Mouse (Mus musculus) olfactory bulb, adult 2 months (tissue): Measurements from ENCODE around the gene Ergic1. TPM values are rescaled to one million over a fixed set of nuclear protein-coding genes. Genes with fewer than 3 reads are reported as not detected.
A peak's percentile ranks its signal among the peaks of the same experiment; 100 is the strongest.

Experiments
- H3K27ac ChIP-seq: fragments of 200-500 bp; 2 replicates; pipeline ENCODE4 v1.5.1; 2012; ENCODE audit warnings: low read depth, low read length; ENCODE audit not compliant: insufficient read depth
- H3K4me1 ChIP-seq: fragments of 200-500 bp; 2 replicates; pipeline ENCODE4 v1.6.1; 2012; ENCODE audit warnings: low read length; ENCODE audit not compliant: control insufficient read depth, insufficient read depth
- H3K4me3 ChIP-seq: fragments of 200-500 bp; 2 replicates; pipeline ENCODE4 v1.5.1; 2012; ENCODE audit warnings: mild to moderate bottlenecking, low read depth, low read length, moderate library complexity; ENCODE audit not compliant: insufficient read depth
- CTCF ChIP-seq: fragments of 200-500 bp; IDR thresholded peaks from 2 replicates; pipeline ENCODE4 v1.5.1; 2012; ENCODE audit warnings: low read depth, mild to moderate bottlenecking, low read length, moderate library complexity; ENCODE audit not compliant: insufficient read depth
- POLR2A ChIP-seq: fragments of 200-500 bp; IDR thresholded peaks from 2 replicates; pipeline ENCODE4 v1.6.1; 2012; ENCODE audit warnings: mild to moderate bottlenecking, low read depth, low read length, moderate library complexity; ENCODE audit not compliant: insufficient read depth
- WGBS: fragments of 180-500 bp; shearing (Covaris S2); methylation state at CpG from one replicate; pipeline ENCODE4 v1.1.7; 2018; 5-methylcytosine and 5-hydroxymethylcytosine counted together
- polyA plus RNA-seq: library from polyadenylated mRNA; stranded (reverse); fragments of >200 nt; gene quantifications from 2 replicates; pipeline ENCODE4 v1.2.4, GENCODE M21; 2012; ENCODE audit warnings: low replicate concordance; ENCODE audit not compliant: missing spikeins, insufficient read depth, insufficient read length

The Ergic1 gene
- polyA plus RNA-seq, 1 experiment, result not detected

DNA sequence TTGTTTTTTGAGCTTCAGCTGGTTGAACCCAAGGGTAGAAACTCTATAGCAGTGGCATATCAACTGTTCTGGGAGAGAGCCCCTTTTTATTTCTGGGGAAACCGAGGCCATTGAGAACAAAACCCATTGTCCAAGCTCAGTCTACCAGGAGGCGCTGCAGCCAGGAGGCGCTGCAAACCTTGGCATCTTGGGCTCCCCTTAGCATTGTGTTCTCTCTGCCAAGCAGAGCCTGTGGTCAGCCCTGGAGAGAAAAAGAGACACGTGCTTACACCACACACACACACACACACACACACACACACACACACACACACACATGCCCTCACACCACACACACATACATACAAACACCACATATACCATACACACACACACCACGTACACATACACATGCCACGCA lies 59.0 kb downstream of the Ergic1 start:
- WGBS, result 69% methylated on average over 6 of the region's 6 CpGs
- H3K4me3 ChIP-seq, result no peak overlapping the region
- TF ChIP-seq CTCF, result no peak
- no peak for TF ChIP-seq POLR2A
- no peak overlapping the region for H3K27ac ChIP-seq
- peaks cover 24% of the 10 kb centered on the region for H3K4me1 ChIP-seq

DNA sequence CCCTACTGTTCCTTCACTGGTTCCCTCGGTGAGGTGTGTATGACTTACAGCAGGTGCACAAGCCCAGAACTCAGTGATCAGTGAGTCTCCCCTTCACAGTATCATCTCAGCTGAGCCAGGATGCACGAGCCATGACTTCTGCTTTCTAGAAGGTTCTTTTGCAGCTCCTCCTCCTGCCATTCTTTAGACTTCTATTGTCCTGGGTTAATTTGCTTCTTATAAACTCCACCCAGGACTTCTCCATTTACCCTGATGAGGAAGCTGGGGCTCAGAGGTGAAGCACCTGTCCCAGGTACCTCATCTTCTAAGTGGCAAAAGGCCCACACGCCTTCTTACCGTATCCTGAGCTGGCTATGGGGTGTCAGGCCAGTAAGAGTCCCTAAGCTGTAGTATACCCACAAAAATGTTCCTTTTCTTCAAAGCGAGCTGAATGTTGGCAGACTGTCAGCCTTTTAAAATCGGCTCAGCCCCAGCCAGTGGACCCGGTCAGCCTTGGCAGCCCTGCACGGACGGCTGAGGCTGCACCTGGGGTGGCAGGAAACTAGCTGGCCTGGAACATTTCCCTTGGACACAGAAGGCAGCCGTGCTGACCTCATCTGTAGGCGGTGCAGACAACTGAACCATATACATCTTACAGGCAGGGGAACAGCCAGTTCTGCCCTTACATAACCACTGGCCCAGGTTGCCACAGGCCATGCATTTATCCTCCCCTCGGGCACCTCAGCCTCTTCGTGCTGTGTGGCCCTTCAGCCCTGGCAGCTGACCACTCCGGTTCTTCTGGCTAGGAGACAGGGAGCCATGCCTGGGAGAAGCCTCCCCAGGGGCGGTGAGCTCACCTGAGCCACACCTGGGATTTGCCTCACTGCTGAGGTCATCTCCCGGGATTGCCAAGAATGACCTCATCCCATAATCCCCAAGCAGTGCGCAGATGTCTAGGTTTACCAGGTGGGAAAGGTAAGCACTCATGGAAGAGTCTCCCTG lies 59.8 kb downstream of the Ergic1 start:
- 46% methylated on average over 17 of the region's 17 CpGs for WGBS
- H3K4me1 ChIP-seq, result peaks cover 24% of the 10 kb centered on the region
- TF ChIP-seq CTCF, result no peak
- TF ChIP-seq POLR2A, result no peak
- H3K27ac ChIP-seq, result peak overlapping the region; percentile 60
- H3K4me3 ChIP-seq, result no peak overlapping the region

DNA sequence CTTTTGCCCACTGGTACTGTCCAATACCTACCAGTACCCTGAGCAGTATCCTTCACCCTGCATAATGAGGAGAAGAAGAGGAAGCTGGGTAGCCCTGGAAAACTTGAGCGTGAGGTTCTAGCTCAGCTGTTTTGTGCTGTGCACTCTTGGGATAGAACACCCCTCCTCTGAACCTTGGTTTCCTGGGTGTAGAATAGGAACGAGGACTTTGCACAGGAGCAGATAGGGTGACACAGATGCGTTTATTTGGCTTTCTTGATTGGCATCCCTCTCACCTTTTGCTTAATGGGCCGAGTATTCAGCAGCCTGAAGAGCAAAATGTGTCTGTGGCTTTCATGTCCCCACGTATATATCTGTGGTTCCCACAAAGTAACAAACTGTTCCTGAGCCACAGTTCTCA lies 60.6 kb downstream of the Ergic1 start:
- H3K4me3 ChIP-seq, result no peak overlapping the region
- no peak for TF ChIP-seq POLR2A
- TF ChIP-seq CTCF, result no peak
- 92% methylated on average over 5 of the region's 5 CpGs for WGBS

GRCm38 (mm10) chr17:26623991-26624390 lies 62.7 kb downstream of the Ergic1 start:
- H3K4me3 ChIP-seq, result no peak overlapping the region
- no peak overlapping the region for H3K27ac ChIP-seq
- peaks cover 25% of the 10 kb centered on the region for H3K4me1 ChIP-seq
- 95% methylated on average over 6 of the region's 6 CpGs for WGBS
- TF ChIP-seq POLR2A (no peak), CTCF (no peak)

More for the DNA sequence above, 60.6 kb downstream of the Ergic1 start:
- H3K4me1 ChIP-seq, result peaks cover 24% of the 10 kb centered on the region
- no peak overlapping the region for H3K27ac ChIP-seq

DNA sequence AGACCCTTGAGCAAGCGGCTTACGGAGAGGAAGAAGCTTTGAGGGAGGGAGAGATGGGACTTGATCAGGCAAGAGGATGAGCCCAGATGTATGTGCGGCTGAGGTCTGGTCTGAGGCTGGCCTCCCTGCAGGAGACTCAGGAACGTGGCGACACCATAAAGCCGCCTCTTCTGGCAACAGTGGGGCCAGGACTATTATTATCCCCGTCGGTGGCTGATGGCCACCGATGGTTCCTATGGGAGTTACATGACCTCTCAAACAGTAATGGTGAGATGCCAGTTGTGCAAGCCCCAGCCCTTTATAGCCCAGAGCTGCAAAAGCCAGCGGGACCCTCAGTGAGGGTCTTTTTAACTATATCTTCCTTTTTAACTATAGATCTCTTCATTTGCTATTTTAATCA lies 63.7 kb downstream of the Ergic1 start:
- peaks cover 28% of the 10 kb centered on the region for H3K4me1 ChIP-seq
- H3K27ac ChIP-seq, result no peak overlapping the region
- H3K4me3 ChIP-seq, result no peak overlapping the region
- no peak for TF ChIP-seq POLR2A
- TF ChIP-seq CTCF, result no peak
- WGBS, result 77% methylated on average over 10 of the region's 10 CpGs

DNA sequence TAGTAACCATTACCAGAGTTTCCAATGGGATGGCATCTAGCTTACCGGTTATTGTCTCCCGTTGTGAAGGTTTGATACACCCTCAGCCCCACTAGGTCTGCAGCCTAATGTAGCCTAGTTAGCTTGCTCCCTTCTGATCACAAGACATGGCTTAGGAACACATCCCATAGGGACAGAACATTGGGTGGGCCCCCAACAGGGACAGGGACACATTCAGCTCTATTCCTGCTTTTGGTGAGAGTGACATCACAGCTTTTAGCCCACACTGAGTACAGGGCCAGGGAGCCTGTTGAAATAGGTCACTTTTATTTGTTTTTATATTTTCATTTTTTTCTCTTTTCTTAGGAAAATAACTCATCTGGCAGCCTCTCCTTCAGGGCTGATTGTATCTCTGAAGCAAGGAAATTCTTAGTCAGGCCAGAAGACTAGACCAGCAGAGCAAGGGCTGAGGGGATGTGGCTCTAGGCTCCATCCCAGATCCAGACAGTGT lies 64.3 kb downstream of the Ergic1 start:
- TF ChIP-seq POLR2A (no peak), CTCF (no peak)
- 85% methylated on average over 2 of the region's 2 CpGs for WGBS
- no peak overlapping the region for H3K27ac ChIP-seq

DNA sequence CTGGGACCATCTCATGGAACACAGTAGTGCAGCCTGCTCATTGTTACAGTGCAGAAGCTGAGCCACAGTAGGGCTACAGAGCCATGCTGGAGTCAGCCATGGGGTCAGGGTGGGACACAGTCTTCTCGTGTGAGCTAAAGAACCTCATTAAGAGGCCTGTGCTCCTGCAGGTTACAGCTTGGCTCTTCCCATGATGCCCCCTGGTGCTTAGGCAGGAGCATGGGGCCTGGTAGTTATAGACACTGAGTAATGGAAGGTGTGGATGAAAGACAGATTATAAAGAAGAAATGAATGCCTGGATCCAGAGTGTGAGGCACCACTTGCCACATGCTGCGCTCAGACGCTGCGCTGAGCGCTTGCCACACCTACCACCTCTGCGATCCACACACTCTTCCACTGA lies 67.2 kb downstream of the Ergic1 start:
- TF ChIP-seq CTCF (no peak), POLR2A (no peak)
- Histone ChIP-seq H3K27ac (0 out of 2 replicates have a peak overlapping the region, but pooled peaks have one; percentile 33), H3K4me1 (peaks cover 38% of the 10 kb centered on the region), H3K4me3 (no peak overlapping the region)
- 80% methylated on average over 6 of the region's 6 CpGs for WGBS

More for the DNA sequence above, 64.3 kb downstream of the Ergic1 start:
- peaks cover 24% of the 10 kb centered on the region for H3K4me1 ChIP-seq
- H3K4me3 ChIP-seq, result no peak overlapping the region

DNA sequence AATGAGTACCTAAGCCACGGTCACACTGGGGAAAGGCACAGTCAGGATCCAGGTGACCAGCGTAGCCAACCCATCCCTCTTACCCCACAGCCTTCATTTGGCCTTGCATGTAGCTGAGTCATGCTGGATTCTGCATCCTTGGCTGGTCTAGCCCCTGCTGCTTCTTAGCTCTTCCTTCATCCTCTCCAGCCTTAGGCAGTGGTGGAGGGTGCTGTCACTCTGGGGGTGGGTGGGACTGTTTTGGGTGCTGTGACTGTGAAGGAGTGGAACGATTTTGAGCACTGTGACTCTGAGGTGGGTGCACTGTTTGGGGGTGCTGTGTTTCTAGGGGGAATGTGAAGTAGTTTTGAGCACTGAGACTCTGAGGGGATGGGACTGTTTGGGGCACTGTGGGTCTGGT lies 67.6 kb downstream of the Ergic1 start:
- 72% methylated on average over 3 of the region's 3 CpGs for WGBS
- 0 out of 2 replicates have a peak overlapping the region, but pooled peaks have one; percentile 33 for H3K27ac ChIP-seq
- TF ChIP-seq POLR2A, result no peak
- no peak for TF ChIP-seq CTCF
- peaks cover 41% of the 10 kb centered on the region for H3K4me1 ChIP-seq
- no peak overlapping the region for H3K4me3 ChIP-seq

DNA sequence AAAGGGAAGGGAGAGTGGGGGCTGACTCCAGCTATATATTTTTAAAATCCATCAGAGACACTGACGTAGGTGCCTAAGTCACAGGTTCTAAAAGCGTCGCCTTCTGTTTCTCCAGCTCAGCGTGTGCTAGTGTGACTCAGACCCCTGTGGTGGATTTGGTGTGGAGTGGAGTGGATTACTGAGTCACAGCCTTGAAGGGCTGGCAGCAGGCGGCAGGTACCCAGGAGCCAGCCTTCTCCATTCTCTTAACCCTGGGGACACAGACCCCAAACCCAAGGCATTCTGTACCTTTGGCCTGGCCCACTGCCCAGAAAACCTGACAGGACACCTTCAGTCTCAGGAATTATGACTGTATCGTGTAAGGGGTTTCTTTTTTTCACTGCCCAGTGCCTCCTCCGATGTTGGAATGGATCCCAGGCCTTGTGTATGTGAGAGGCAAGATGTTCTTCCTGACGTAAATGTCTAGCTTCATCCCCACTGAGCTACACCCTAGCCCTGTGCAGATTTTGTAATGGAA lies 70.6 kb downstream of the Ergic1 start:
- H3K4me1 ChIP-seq, result peaks cover 41% of the 10 kb centered on the region
- TF ChIP-seq POLR2A, result no peak
- no peak for TF ChIP-seq CTCF
- H3K4me3 ChIP-seq, result no peak overlapping the region
- 46% methylated on average over 8 of the region's 8 CpGs for WGBS
- H3K27ac ChIP-seq, result peak overlapping the region; percentile 91
